Mouse (Mus musculus): ENCODE measurements around the gene Asb1.

- TF ChIP-seq CTCF (IDR thresholded peaks at IDR 0.05; ENCODE audit: insufficient read depth, low read depth, low read length) (no peak), POLR2A (IDR thresholded peaks at IDR 0.05; ENCODE audit: insufficient read depth, low read depth, low read length) (no peak)
Observed at GRCm38 (mm10) chr1:91525838-91526237, 14.5 kb upstream of the Asb1 start.

All from olfactory bulb, adult 2 months (tissue).